In genomic region chr2:6313733-6314132, GRCm38 (mm10) we compare ENCODE assay signal across 25 mouse cellular contexts.
"Had no signal": no experiment of that assay in that cellular context is flagged by ENCODE, and none has a peak within 500 bp of the region (broad histone marks: within the 10 kb centered on the region; RNA-seq: fewer than 3 reads in every experiment).

No protein-coding gene starts in this region.

- H3K27me3 ChIP-seq: embryonic facial prominence, embryonic 12.5 days; embryonic facial prominence, embryonic 13.5 days; embryonic facial prominence, embryonic 15.5 days; forebrain, embryonic 12.5 days; forebrain, embryonic 13.5 days; forebrain, embryonic 15.5 days had no signal

- DNase-seq: cerebellum, adult 9-10 months; cerebellum, adult 9-11 months; cerebellum, postnatal 14 days; cerebellum, postnatal 25 days; cerebellum, postnatal 36 days; embryo, embryonic 11 days; forebrain, postnatal 0 days; gastrocnemius, adult 2 months; gastrocnemius, postnatal 10 days; gastrocnemius, postnatal 14 days; gastrocnemius, postnatal 25 days; gastrocnemius, postnatal 36 days; heart, adult 11 months; heart, adult 18-20 months; heart, adult 2 months had no signal

- H3K9me3 ChIP-seq: embryonic facial prominence, embryonic 10.5 days; embryonic facial prominence, embryonic 12.5 days; embryonic facial prominence, embryonic 13.5 days; embryonic facial prominence, embryonic 15.5 days; forebrain, embryonic 10.5 days; forebrain, embryonic 12.5 days; forebrain, embryonic 13.5 days; forebrain, embryonic 15.5 days; heart, embryonic 10.5 days had no signal

- H3K36me3 ChIP-seq: embryonic facial prominence, embryonic 10.5 days; embryonic facial prominence, embryonic 12.5 days; embryonic facial prominence, embryonic 13.5 days; embryonic facial prominence, embryonic 15.5 days; forebrain, embryonic 10.5 days; forebrain, embryonic 12.5 days; forebrain, embryonic 15.5 days; heart, embryonic 10.5 days had no signal

- H3K9ac ChIP-seq: embryonic facial prominence, embryonic 12.5 days; embryonic facial prominence, embryonic 13.5 days; embryonic facial prominence, embryonic 15.5 days; forebrain, embryonic 12.5 days; forebrain, embryonic 13.5 days; forebrain, embryonic 15.5 days; forebrain, postnatal 0 days had no signal

- H3K4me1 ChIP-seq: embryonic facial prominence, embryonic 10.5 days; embryonic facial prominence, embryonic 12.5 days; embryonic facial prominence, embryonic 13.5 days; embryonic facial prominence, embryonic 15.5 days; forebrain, embryonic 10.5 days; forebrain, embryonic 12.5 days; forebrain, embryonic 13.5 days; forebrain, embryonic 15.5 days; heart, embryonic 10.5 days had no signal

- H3K27ac ChIP-seq: embryonic facial prominence, embryonic 10.5 days; embryonic facial prominence, embryonic 12.5 days; embryonic facial prominence, embryonic 13.5 days; embryonic facial prominence, embryonic 15.5 days; forebrain, embryonic 10.5 days; forebrain, embryonic 12.5 days; forebrain, embryonic 13.5 days; forebrain, embryonic 15.5 days; gastrocnemius, adult 2 months; heart, adult 2 months; heart, embryonic 10.5 days had no signal

- H3K4me3 ChIP-seq: embryonic facial prominence, embryonic 10.5 days; embryonic facial prominence, embryonic 12.5 days; embryonic facial prominence, embryonic 13.5 days; embryonic facial prominence, embryonic 15.5 days; erythroblast, embryonic 14.5 days; forebrain, embryonic 10.5 days; forebrain, embryonic 12.5 days; forebrain, embryonic 13.5 days; forebrain, embryonic 15.5 days; gastrocnemius, adult 2 months; heart, adult 2 months; heart, embryonic 10.5 days had no signal
